Mouse (Mus musculus) liver, adult 2 months (tissue): Measurements from ENCODE around the gene Snrk.
"Not testable (repeated sequence)": the region's sequence is repeated elsewhere in the genome, so short reads cannot be mapped to it uniquely, and the experiment has no call there.

ENCODE experiments used
- CTCF ChIP-seq: fragments of 200-500 bp; IDR thresholded peaks from 2 replicates; pipeline ENCODE4 v1.5.1; 2011; ENCODE audit warnings: low read depth, low read length, control low read depth
- POLR2A ChIP-seq: fragments of 200-500 bp; IDR thresholded peaks from 2 replicates; pipeline ENCODE4 v1.6.1; 2011; ENCODE audit warnings: low read length, control low read depth; ENCODE audit not compliant: insufficient read depth; ENCODE audit errors: extremely low read depth

DNA sequence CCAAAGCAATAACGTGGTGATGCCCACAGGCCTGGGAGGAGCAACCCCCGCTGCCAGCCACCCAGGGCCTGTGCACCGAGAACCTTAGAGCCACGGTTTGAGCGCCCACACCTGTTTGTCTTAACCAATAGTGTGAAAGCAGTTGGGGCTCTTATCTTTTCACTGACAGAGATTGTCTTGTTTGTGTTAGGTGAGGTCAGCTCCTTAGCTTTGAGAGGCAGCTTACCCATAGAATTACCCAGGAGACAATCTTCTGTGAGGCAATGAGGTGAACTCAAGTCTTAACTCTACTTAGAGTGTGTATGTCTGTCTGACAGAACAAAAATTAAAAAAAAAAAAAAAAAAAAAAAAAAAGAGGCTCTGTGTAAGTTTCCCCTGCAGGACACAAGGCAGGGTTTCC, 50.7 kb downstream of the Snrk start:
- not testable (repeated sequence) for TF ChIP-seq CTCF, POLR2A
